Mouse (Mus musculus) testis, postnatal 10 days (tissue): ENCODE measurements around the gene Ctdspl.

Source experiments
- DNase-seq: peaks from one replicate; pipeline ENCODE4 v3.0.0; 2021; ENCODE audit warnings: low spot score

Ctdspl gene

GRCm38 (mm10) chr9:118926111-118926650 is at the start of gene Ctdspl:
TSS of gene Ctdspl (plus strand) at chr9:118926453.
- DNase-seq = peak; percentile 79

- no peak for DNase-seq
Observed at GRCm38 (mm10) chr9:118876902-118877301, 49.4 kb upstream of the Ctdspl start.

GRCm38 (mm10) chr9:118877365-118878008 is 48.8 kb upstream of the Ctdspl start:
- DNase-seq = no peak

- no peak for DNase-seq
Observed at GRCm38 (mm10) chr9:118878596-118878995, 47.7 kb upstream of the Ctdspl start.

GRCm38 (mm10) chr9:118881281-118881945 is 44.8 kb upstream of the Ctdspl start:
- DNase-seq = no peak

- DNase-seq = no peak
Observed at GRCm38 (mm10) chr9:118881946-118882284, 44.3 kb upstream of the Ctdspl start.

GRCm38 (mm10) chr9:118883150-118883549 is 43.1 kb upstream of the Ctdspl start:
- DNase-seq = no peak

- DNase-seq = no peak
Observed at GRCm38 (mm10) chr9:118885785-118886184, 40.5 kb upstream of the Ctdspl start.

- DNase-seq = no peak
Observed at GRCm38 (mm10) chr9:118887201-118887600, 39.1 kb upstream of the Ctdspl start.

GRCm38 (mm10) chr9:118887734-118888133 is 38.5 kb upstream of the Ctdspl start:
- no peak for DNase-seq

GRCm38 (mm10) chr9:118890149-118890548 is 36.1 kb upstream of the Ctdspl start:
- DNase-seq = no peak

GRCm38 (mm10) chr9:118890645-118891044 is 35.6 kb upstream of the Ctdspl start:
- no peak for DNase-seq

GRCm38 (mm10) chr9:118891068-118891467 is 35.2 kb upstream of the Ctdspl start:
- no peak for DNase-seq

- no peak for DNase-seq
Observed at GRCm38 (mm10) chr9:118891593-118891992, 34.7 kb upstream of the Ctdspl start.

GRCm38 (mm10) chr9:118895101-118895500 is 31.2 kb upstream of the Ctdspl start:
- DNase-seq = no peak

- no peak for DNase-seq
Observed at GRCm38 (mm10) chr9:118900677-118901076, 25.6 kb upstream of the Ctdspl start.

- DNase-seq = no peak
Observed at GRCm38 (mm10) chr9:118901917-118902316, 24.3 kb upstream of the Ctdspl start.

- DNase-seq = peak; percentile 89
Observed at GRCm38 (mm10) chr9:118907934-118908620, 18.2 kb upstream of the Ctdspl start.

GRCm38 (mm10) chr9:118913048-118913447 is 13.2 kb upstream of the Ctdspl start:
- no peak for DNase-seq

- no peak for DNase-seq
Observed at GRCm38 (mm10) chr9:118913613-118914012, 12.6 kb upstream of the Ctdspl start.

- DNase-seq = no peak
Observed at GRCm38 (mm10) chr9:118914589-118914988, 11.7 kb upstream of the Ctdspl start.

- peak; percentile 66 for DNase-seq
Observed at GRCm38 (mm10) chr9:118915290-118915689, 11.0 kb upstream of the Ctdspl start.

GRCm38 (mm10) chr9:118919672-118920186 is 6.5 kb upstream of the Ctdspl start:
- peak; percentile 71 for DNase-seq
